Mouse (Mus musculus): ENCODE measurements around the gene B4galt5.

- TF ChIP-seq CTCF (IDR thresholded peaks at IDR 0.05; ENCODE audit: control insufficient read depth, insufficient read depth, insufficient replicate concordance, low read depth, low read length) (no peak), POLR2A (IDR thresholded peaks at IDR 0.05; ENCODE audit: control insufficient read depth, low read depth, low read length) (no peak)
Measured at GRCm38 (mm10) chr2:167375135-167375534, 26.2 kb upstream of the B4galt5 start.
